Mouse (Mus musculus) ovary, postnatal 14 days (tissue): ENCODE data around the gene Alox12b.

Experiments used
- DNase-seq: peaks from one replicate; pipeline ENCODE4 v3.0.0; 2022; ENCODE audit warnings: low spot score

Gene Alox12b

DNA sequence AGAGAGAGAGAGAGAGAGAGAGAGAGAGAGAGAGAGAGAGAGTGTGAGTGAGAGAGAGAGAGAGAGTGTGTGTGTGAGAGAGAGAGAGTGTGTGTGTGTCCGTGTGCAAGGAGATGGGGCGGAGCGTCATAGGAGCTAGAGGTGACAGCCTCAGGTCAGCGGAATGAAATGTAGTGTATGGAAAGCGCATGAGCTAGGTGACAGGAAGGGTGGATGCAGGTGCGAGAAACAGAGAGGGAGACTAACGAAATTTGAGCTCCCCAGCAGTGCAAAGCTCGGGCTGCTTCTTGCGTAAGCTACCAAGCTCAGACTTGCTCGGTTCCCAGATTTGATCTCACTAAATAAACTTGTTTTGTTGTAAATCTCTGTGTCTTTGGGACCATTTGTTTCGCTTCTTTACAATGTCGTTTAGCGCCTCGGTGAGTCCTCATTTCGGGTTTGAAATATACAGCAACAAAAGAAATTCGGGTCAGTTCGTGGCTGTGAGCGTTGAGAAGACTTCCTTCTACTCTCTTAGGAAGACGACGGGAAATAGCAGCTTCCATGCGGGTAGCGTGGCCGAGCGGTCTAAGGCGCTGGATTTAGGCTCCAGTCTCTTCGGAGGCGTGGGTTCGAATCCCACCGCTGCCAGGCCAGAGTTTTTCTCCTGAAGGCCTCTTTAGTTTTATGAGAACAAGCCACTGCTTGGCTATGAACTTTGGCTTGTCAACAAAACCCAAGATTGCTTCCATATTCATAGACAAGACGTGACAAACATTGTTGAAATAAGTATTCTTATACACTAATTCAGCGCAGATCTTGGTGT is 32.9 kb upstream of the Alox12b start:
- DNase-seq: peak; percentile 88

GRCm38 (mm10) chr11:69124498-69124847 is 32.3 kb upstream of the Alox12b start:
- peak; percentile 60 for DNase-seq

DNA sequence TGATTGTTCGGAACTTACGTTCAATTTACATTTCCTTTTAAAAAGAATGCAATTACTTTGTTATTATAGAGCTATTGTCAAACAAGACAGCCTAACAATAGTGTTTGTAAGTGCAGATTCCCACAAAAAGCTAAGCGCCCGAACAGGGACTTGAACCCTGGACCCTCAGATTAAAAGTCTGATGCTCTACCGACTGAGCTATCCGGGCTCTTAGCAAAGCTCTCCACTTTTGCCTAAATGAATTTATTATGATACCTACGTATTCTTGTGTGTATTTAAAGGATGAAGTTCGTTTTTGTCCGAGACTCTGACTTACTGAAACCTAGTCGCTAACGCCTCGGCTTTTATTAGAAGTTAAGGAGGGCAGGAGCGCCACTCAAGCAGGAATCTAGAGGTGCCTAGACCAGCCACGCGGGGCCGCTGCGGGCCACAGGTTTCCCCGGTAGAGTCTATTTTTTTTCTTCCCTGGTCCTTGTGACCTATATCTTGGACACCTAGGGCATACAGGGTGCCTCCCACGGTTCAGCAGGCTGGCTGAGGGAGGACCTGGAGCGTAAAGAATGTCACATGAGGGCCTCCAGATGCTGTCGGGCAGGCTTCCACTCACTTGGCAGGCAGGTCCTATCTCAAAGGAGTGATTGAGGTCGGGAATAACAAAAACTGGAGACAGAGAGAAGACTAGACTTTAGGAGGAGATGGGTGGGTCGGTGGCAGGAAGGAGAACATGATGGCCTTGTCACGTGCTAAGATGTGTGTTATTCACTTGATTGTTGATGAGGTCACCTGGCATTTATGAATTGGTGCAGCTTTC is 31.5 kb upstream of the Alox12b start:
- DNase-seq: peak; percentile 64

DNA sequence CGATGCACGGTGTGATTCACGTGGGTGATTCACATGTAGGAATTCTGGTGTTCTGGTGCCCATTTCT is 31.1 kb upstream of the Alox12b start, which contains the start of gene Aloxe3:
Aloxe3 (plus strand) TSS at position 45 of the 67 bp plus-strand sequence.
- no peak for DNase-seq

GRCm38 (mm10) chr11:69125919-69126705 is 30.7 kb upstream of the Alox12b start:
- no peak for DNase-seq

DNA sequence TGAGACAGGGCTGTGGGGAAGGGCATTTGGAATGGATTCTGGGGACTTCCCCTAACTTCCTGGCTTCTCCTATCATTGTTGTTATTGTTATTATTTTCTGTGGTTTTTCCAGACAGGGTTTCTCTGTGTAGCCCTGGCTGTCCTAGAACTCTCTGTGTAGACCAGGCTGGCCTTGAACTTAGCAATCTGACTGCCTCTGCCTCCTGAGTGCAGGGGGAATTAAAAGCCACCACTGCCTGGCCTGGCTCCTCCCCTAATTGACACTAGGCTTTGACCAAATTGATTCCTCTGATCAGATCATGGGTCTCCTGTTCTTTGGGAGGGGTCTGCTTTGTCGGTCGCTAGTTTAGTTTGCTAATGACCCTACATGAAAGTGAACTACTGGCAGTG is 30.1 kb upstream of the Alox12b start:
- no peak for DNase-seq

DNA sequence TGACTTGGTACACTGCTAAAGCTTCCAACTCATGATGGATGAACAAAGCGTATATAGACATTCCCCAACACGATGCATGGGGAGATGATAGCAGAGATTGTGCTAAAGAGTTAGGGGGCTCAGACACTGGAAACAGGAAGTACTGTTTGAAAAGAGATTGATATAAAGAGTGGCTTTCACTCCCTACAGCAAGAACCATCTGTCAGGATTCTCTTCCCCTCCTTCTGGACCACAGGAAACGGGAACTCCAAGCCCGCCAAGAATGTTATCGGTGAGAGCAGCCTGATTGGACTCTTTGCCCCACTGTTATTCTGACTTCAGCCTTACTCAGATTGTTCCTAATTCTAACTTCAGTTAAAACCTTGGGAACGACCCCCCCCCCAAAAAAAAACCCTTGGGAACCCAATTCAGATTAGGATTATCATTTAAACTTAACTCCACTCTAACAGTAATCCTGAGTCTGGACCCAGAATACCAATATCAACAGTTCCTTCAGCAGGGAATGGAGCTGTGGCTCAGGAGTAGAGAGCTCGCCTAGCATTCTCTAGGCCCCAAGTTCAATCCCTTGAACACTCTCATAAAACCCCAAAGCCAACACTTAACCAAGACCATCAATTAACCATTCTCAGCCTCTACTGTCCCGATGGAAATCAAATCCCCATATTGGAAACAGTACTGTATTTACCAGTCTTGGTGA is 28.2 kb upstream of the Alox12b start:
- DNase-seq: no peak

DNA sequence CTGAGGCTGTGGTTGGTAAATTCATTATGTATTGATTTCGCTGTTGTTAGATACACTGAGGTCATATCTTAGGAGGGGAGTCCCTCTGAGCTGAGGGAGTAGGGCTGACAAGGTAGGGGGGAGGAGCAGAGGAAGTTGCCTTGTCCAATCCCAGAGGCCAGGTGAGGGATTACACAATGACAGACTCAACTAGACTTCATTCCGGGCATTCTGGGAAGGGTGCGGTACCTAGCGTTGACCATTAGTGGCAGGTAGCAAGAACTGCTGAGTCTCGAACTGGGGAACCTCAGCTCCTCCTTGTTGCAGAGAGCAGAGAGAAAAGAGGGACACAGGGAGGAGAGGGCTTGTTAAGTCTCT is 23.2 kb upstream of the Alox12b start:
- no peak for DNase-seq

GRCm38 (mm10) chr11:69133923-69134621 is 22.7 kb upstream of the Alox12b start:
- no peak for DNase-seq

GRCm38 (mm10) chr11:69134622-69134968 is 22.2 kb upstream of the Alox12b start:
- DNase-seq: no peak

- DNase-seq: no peak
Observed at GRCm38 (mm10) chr11:69135361-69135760, 21.4 kb upstream of the Alox12b start.

DNA sequence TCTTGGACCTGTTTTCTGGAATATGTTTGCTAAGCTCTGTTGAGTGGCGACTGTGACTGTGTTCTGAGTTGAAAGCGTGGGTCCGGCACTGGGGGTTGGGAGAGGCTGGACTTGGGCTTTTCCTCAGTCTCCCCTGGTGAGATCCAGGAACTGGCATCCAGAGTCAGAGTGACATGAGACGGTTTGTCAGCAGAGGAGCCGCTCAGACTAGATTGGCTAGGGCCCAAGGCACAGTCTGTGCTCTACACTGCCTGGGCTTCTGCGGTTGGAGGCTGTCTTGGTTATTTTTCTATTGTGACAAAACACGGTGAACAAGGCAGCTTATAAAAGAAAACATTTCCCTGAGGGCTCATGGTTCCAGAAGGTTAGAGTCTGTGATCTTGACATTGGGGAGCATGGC is 9.2 kb upstream of the Alox12b start:
- no peak for DNase-seq

DNA sequence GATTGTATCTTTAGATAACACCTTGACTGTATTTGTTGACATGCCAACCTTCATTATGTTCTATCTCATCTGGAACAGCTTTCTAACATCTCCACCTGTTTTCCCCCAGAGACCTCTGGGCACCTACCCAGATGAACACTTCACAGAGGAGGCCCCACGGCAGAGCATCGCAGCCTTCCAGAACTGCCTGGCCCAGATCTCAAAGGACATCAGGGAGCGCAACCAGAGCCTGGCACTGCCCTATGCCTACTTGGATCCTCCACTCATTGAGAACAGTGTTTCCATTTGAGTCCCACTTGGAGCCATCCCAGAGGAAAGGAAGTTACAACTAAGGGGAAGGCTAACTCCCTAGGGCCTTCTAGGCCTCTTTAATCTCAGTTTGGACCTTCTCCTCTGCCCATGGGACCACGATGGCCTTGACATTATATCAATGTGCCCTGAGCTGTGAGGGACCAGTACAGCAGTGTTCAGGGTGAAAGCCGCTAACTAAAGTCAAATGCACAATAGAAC is 8.3 kb upstream of the Alox12b start:
- no peak for DNase-seq

DNA sequence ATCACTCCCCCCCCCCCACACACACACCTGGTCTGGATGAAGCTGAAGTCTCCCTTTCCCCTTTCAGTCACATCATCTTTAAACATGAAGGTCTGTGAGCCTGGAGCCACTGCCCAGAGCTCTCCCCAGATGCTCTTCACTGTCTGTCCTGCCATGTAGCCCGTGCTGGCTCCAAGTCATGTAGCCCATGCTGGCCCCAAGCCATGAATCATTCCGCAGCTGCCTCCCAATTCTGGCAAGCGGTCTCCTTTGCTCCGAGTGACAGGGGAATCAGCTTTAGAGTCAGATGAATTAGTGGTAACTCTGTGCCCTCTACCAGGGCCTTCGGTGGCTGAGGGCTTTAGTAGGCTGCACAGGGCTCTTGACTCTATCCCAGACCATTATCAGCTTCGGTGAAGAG is 7.1 kb upstream of the Alox12b start:
- no peak for DNase-seq

DNA sequence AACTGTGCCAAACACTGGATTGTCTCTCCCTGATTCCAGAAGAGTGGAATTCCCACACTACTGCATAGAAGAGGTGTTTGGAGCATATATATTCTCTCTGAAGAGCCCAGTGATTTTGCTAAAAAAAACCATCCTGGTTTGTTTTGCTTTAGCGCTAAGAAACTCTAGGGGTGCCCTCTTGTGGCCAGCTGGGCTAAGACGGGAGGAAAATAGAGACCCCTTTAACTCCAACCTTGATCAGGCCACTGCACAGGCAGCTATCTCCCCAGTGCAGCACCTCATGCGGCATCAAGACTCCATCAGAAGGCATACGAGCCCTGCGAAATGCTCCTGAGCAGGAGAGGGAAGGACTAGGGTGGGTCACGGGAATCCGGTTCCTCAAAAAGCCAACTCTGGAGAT is 6.3 kb upstream of the Alox12b start:
- DNase-seq: peak; percentile 44

DNA sequence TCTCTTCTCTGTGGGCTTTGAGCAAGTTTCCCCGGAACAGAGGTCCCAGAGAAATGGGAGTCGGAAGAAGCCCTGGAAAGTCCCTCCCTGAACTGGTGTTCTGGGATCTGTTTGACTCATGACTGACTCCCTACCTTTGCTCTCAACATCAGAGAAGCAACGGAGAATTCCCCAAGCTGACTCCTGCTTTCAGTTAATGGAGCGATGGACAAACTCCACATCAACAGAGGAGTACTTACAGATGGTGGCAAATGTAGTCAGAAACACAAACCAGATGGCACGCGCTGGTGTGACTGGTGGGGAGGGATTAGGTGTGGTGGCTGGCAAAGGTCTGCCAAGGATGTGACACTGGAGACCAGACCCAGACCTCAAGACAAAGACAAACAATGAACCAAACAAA is 5.8 kb upstream of the Alox12b start:
- no peak for DNase-seq

- DNase-seq: no peak
Observed at GRCm38 (mm10) chr11:69153831-69154230, 3.0 kb upstream of the Alox12b start.

DNA sequence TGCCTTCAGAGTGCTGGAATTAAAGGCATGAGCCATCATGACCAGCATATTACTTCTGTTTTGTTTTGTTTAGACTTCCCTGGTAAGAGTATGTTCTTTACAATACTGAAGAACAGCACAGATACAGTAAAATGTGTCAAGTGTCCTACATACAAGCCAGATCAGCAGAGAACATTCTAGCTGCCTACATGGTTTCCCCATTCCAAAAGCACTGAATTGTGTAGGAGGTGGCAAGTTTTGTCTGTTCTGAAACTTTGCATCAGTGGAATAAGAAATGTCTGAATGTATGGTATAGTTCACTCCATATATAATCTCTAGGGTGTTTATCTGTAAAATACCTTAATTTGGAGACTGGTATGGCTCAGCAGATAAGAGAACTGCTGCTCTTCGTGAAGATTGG is 1.4 kb upstream of the Alox12b start:
- no peak for DNase-seq

GRCm38 (mm10) chr11:69169313-69169712 is 12.5 kb downstream of the Alox12b start:
- peak; percentile 32 for DNase-seq

- DNase-seq: peak; percentile 76
Observed at GRCm38 (mm10) chr11:69171626-69172025, 14.8 kb downstream of the Alox12b start.

- no peak for DNase-seq
Observed at GRCm38 (mm10) chr11:69172606-69173005, 15.8 kb downstream of the Alox12b start.

- DNase-seq: no peak
Observed at GRCm38 (mm10) chr11:69174722-69175121, 17.9 kb downstream of the Alox12b start.
